ENCODE assay signal across 8 mouse cellular contexts in genomic region chr10:61679545-61679944, GRCm38 (mm10). TPM values are rescaled to one million over a fixed set of nuclear protein-coding genes. Genes with fewer than 3 reads are reported as not detected.
DNase-seq lines count a peak whose midpoint lies in the region; ATAC-seq and TF ChIP-seq lines count a peak whose summit lies in the region.

No protein-coding gene starts in this region.

- peak overlapping the region; percentile 81 for H3K4me2 ChIP-seq in heart, embryonic 13.5 days
- H3K4me2 ChIP-seq in forebrain, embryonic 15.5 days (replicated peaks), result peak overlapping the region; percentile 65
- peak overlapping the region; percentile 78 for H3K4me2 ChIP-seq in liver, postnatal 0 days (ENCODE audit: low read depth, low read length)

- no peaks in the 10 kb centered on the region for H3K9me3 ChIP-seq in heart, embryonic 13.5 days
- no peaks in the 10 kb centered on the region for H3K9me3 ChIP-seq in G1E (replicated peaks)
- H3K9me3 ChIP-seq in forebrain, embryonic 15.5 days, result no peaks in the 10 kb centered on the region
- H3K9me3 ChIP-seq in liver, postnatal 0 days (ENCODE audit: low read length), result no peaks in the 10 kb centered on the region

- no peaks in the 10 kb centered on the region for H3K27me3 ChIP-seq in heart, embryonic 13.5 days (replicated peaks)
- no peaks in the 10 kb centered on the region for H3K27me3 ChIP-seq in G1E (ENCODE audit: insufficient read depth, low read length)
- H3K27me3 ChIP-seq in forebrain, embryonic 15.5 days, result no peaks in the 10 kb centered on the region
- no peaks in the 10 kb centered on the region for H3K27me3 ChIP-seq in liver, postnatal 0 days (ENCODE audit: insufficient read depth, low read length)

- intact Hi-C loops in heart, postnatal 14 days (cut with DNase I), result no loop called here

- H3K9ac ChIP-seq in heart, embryonic 13.5 days, result peak overlapping the region; percentile 94
- peak overlapping the region; percentile 58 for H3K9ac ChIP-seq in forebrain, embryonic 15.5 days (replicated peaks)
- peak overlapping the region; percentile 91 for H3K9ac ChIP-seq in liver, postnatal 0 days (replicated peaks)

- H3K27ac ChIP-seq in heart, embryonic 13.5 days (replicated peaks), result peak overlapping the region; percentile 89
- peak overlapping the region; percentile 82 for H3K27ac ChIP-seq in forebrain, embryonic 15.5 days (replicated peaks)
- peak overlapping the region; percentile 91 for H3K27ac ChIP-seq in liver, postnatal 0 days (ENCODE audit: low read depth)

- H3K4me1 ChIP-seq in heart, embryonic 13.5 days, result peaks cover 29% of the 10 kb centered on the region
- H3K4me1 ChIP-seq in G1E (ENCODE audit: insufficient read depth, low read depth, low read length), result peaks cover 17% of the 10 kb centered on the region; the same call in 1 of the 2 replicates
- H3K4me1 ChIP-seq in forebrain, embryonic 15.5 days, result peaks cover 27% of the 10 kb centered on the region
- peaks cover 26% of the 10 kb centered on the region for H3K4me1 ChIP-seq in liver, postnatal 0 days (ENCODE audit: insufficient read depth)

- no peak for TF ChIP-seq EP300 in liver, postnatal 0 days (IDR thresholded peaks at IDR 0.05; ENCODE audit: low read depth)

- no peak for ATAC-seq in heart, embryonic 13.5 days (ENCODE audit: extremely low read depth, insufficient number of reproducible peaks, low FRiP score, low TSS enrichment)
- ATAC-seq in G1E (ENCODE audit: extremely low read depth, insufficient number of reproducible peaks, low FRiP score, poor library complexity, severe bottlenecking), result no peak
- no peak for ATAC-seq in forebrain, embryonic 15.5 days (replicated peaks)
- peak; percentile 18 for ATAC-seq in liver, postnatal 0 days

- H3K4me3 ChIP-seq in heart, embryonic 13.5 days, result peak overlapping the region; percentile 84
- H3K4me3 ChIP-seq in G1E (ENCODE audit: low read depth, low read length), result peak overlapping the region; percentile 78
- peak overlapping the region; percentile 91 for H3K4me3 ChIP-seq in forebrain, embryonic 15.5 days
- H3K4me3 ChIP-seq in liver, postnatal 0 days (ENCODE audit: low read depth, low read length), result peak overlapping the region; percentile 92

- peaks cover 20% of the 10 kb centered on the region for H3K36me3 ChIP-seq in heart, embryonic 13.5 days
- H3K36me3 ChIP-seq in G1E (replicated peaks), result peaks cover 23% of the 10 kb centered on the region
- H3K36me3 ChIP-seq in forebrain, embryonic 15.5 days, result peaks cover 8% of the 10 kb centered on the region
- peaks cover 9% of the 10 kb centered on the region for H3K36me3 ChIP-seq in liver, postnatal 0 days (replicated peaks; ENCODE audit: insufficient read depth, low read length)

- no peak for TF ChIP-seq CTCF in G1E (IDR thresholded peaks at IDR 0.05; ENCODE audit: low read depth, low read length)
- TF ChIP-seq CTCF in liver, postnatal 0 days (IDR thresholded peaks at IDR 0.05; ENCODE audit: low read depth), result no peak

- DNase-seq in heart, postnatal 14 days, result no peak
- no peak for DNase-seq in G1E (ENCODE audit: low spot score)
- DNase-seq in liver, postnatal 0 days, result no peak
- no peak for DNase-seq in urinary bladder, postnatal 25 days (ENCODE audit: low spot score)
- no peak for DNase-seq in thymus, postnatal 4 days
- no peak for DNase-seq in right cerebral cortex, postnatal 10 days (ENCODE audit: low spot score in 2 of 2)

- 37% methylated on average over 9 of the region's 9 CpGs for WGBS in heart, embryonic 13.5 days
- 37% methylated on average over 9 of the region's 9 CpGs for WGBS in forebrain, embryonic 15.5 days
- WGBS in liver, postnatal 0 days (ENCODE audit: insufficient replicate concordance), result 34% methylated on average over 9 of the region's 9 CpGs

RNA-seq across cellular contexts. Expression of gene Sar1a, which starts 0.6 kb away (rescaled TPM):
- 156 and 159 TPM in 2 replicates for polyA plus RNA-seq in heart, embryonic 13.5 days (2015; fragmentation: Nextera tagmentation; extraction: Ambion mirVana)
- 100 to 1,000 TPM; 140 to 141 TPM for total RNA-seq in heart, postnatal 14 days (2021)
- 60.0 and 85.1 TPM in 2 replicates for total RNA-seq in G1E (2014; fragmentation: Nextera tagmentation)
- total RNA-seq in G1E (2017), result 72.4 and 83.0 TPM in 2 replicates
- 30.8 and 31.6 TPM in 2 replicates for polyA plus RNA-seq in G1E (2012)
- polyA plus RNA-seq in forebrain, embryonic 15.5 days (2015; fragmentation: Nextera tagmentation; extraction: Ambion mirVana), result 213 and 219 TPM in 2 replicates
- polyA plus RNA-seq in liver, postnatal 0 days (2015; fragmentation: Nextera tagmentation; extraction: Ambion mirVana), result 60.7 and 62.1 TPM in 2 replicates

RNA-seq across cellular contexts. Expression of gene Tysnd1, which starts 15.8 kb away (rescaled TPM):
- 19.1 and 19.2 TPM in 2 replicates for polyA plus RNA-seq in heart, embryonic 13.5 days (2015; fragmentation: Nextera tagmentation; extraction: Ambion mirVana)
- 10 to 100 TPM; 23.3 TPM for total RNA-seq in heart, postnatal 14 days (2021)
- 5.1 and 13.5 TPM in 2 replicates for total RNA-seq in G1E (2014; fragmentation: Nextera tagmentation)
- total RNA-seq in G1E (2017), result 8.2 and 10.8 TPM in 2 replicates
- 104 and 161 TPM in 2 replicates for polyA plus RNA-seq in G1E (2012)
- 28.2 and 32.7 TPM in 2 replicates for polyA plus RNA-seq in forebrain, embryonic 15.5 days (2015; fragmentation: Nextera tagmentation; extraction: Ambion mirVana)
- 22.8 and 24.2 TPM in 2 replicates for polyA plus RNA-seq in liver, postnatal 0 days (2015; fragmentation: Nextera tagmentation; extraction: Ambion mirVana)

RNA-seq across cellular contexts. Expression of gene Ppa1, which starts 31.2 kb away (rescaled TPM):
- 113 and 124 TPM in 2 replicates for polyA plus RNA-seq in heart, embryonic 13.5 days (2015; fragmentation: Nextera tagmentation; extraction: Ambion mirVana)
- total RNA-seq in heart, postnatal 14 days (2021), result 10 to 100 TPM; 47.1 to 47.4 TPM
- total RNA-seq in G1E (2014; fragmentation: Nextera tagmentation) (19.0 and 29.6 TPM in 2 replicates), G1E (2017) (36.8 and 42.0 TPM in 2 replicates)
- 14.8 and 15.0 TPM in 2 replicates for polyA plus RNA-seq in G1E (2012)
- 243 and 249 TPM in 2 replicates for polyA plus RNA-seq in forebrain, embryonic 15.5 days (2015; fragmentation: Nextera tagmentation; extraction: Ambion mirVana)
- polyA plus RNA-seq in liver, postnatal 0 days (2015; fragmentation: Nextera tagmentation; extraction: Ambion mirVana), result 161 and 191 TPM in 2 replicates

RNA-seq across cellular contexts. Expression of gene Aifm2, which starts 35.5 kb away (rescaled TPM):
- 20.6 and 23.2 TPM in 2 replicates for polyA plus RNA-seq in heart, embryonic 13.5 days (2015; fragmentation: Nextera tagmentation; extraction: Ambion mirVana)
- 10 to 100 TPM; 31.3 to 34.6 TPM for total RNA-seq in heart, postnatal 14 days (2021)
- total RNA-seq in G1E (2014; fragmentation: Nextera tagmentation) (2.7 and 7.4 TPM in 2 replicates), G1E (2017) (6.9 and 7.3 TPM in 2 replicates)
- polyA plus RNA-seq in G1E (2012), result 3.2 and 4.1 TPM in 2 replicates
- 5.2 and 6.7 TPM in 2 replicates for polyA plus RNA-seq in forebrain, embryonic 15.5 days (2015; fragmentation: Nextera tagmentation; extraction: Ambion mirVana)
- 10.9 and 11.2 TPM in 2 replicates for polyA plus RNA-seq in liver, postnatal 0 days (2015; fragmentation: Nextera tagmentation; extraction: Ambion mirVana)
